Comparison of ENCODE assay signal across 7 mouse cellular contexts in the genomic region with DNA sequence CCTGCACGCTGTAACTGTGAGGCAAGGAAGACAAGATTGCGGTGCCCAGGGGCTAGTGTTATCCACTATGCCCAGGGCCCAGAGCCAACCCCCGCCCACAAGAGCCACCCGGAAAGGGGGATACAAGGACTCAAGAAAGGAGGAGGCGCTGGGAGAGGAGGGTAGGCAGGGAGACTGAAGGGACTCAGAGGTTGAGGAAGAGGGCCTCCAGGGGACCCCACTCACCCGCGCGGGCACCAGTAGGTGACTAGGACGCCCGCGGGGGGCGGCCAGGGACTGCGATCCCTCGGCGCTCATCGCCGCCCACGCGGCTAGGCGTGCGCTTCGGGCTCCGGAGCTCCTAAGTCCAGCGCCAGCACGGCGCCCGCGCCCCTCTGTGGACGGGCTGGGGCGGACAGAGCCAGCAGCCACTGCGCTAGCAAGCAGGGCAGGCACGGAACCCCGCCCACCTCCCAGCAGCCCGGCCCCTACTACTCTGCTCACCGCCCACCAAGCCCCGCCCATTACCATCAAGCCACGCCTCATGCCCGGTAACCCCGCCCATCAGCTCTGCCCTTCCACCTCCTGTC. TPM values are rescaled to one million over a fixed set of nuclear protein-coding genes. Genes with fewer than 3 reads are reported as not detected.
DNase-seq lines count a peak whose midpoint lies in the region; ATAC-seq and TF ChIP-seq lines count a peak whose summit lies in the region.

TSS of gene Sntg2 (minus strand) at position 443 of the 569 bp plus-strand sequence.

- no peak within 1 kb of the TSS for H3K27ac ChIP-seq in forebrain, embryonic 12.5 days
- no peak within 1 kb of the TSS; a peak in 1 of 4 replicates for H3K27ac ChIP-seq in heart, embryonic 14.5 days (replicated peaks in 1 of 2; ENCODE audit: control insufficient read depth in 1 of 2, insufficient read depth in 1 of 2, low read depth in 2 of 2, low read length in 2 of 2)
- no peak within 1 kb of the TSS for H3K27ac ChIP-seq in kidney, embryonic 16.5 days (ENCODE audit: low read length)
- no peak within 1 kb of the TSS for H3K27ac ChIP-seq in limb, embryonic 14.5 days (replicated peaks; ENCODE audit: low read depth, low read length)
- 0 out of 2 replicates have a peak within 1 kb of the TSS, but pooled peaks have one; percentile 10 for H3K27ac ChIP-seq in midbrain, embryonic 16.5 days (ENCODE audit: low read length)
- peak within 1 kb of the TSS; percentile 57; the same call in 1 of the 2 replicates for H3K27ac ChIP-seq in stomach, embryonic 15.5 days

- peak within 1 kb of the TSS; percentile 93 for H3K4me2 ChIP-seq in forebrain, embryonic 12.5 days
- peak within 1 kb of the TSS; percentile 95 for H3K4me2 ChIP-seq in heart, embryonic 14.5 days (ENCODE audit: low read length)
- H3K4me2 ChIP-seq in kidney, embryonic 16.5 days (replicated peaks; ENCODE audit: low read depth, low read length): peak within 1 kb of the TSS; percentile 82
- peak within 1 kb of the TSS; percentile 96 for H3K4me2 ChIP-seq in limb, embryonic 14.5 days (replicated peaks; ENCODE audit: low read depth, low read length, severe bottlenecking)
- peak within 1 kb of the TSS; percentile 96 for H3K4me2 ChIP-seq in midbrain, embryonic 16.5 days (ENCODE audit: low read length)
- peak within 1 kb of the TSS; percentile 95 for H3K4me2 ChIP-seq in stomach, embryonic 15.5 days

- WGBS in forebrain, embryonic 12.5 days: under 1% methylated on average over 37 of the region's 39 CpGs
- WGBS in heart, embryonic 14.5 days: under 1% methylated on average over 33 of the region's 39 CpGs
- WGBS in kidney, embryonic 16.5 days: under 1% methylated on average over 34 of the region's 39 CpGs
- under 1% methylated on average over 34 of the region's 39 CpGs for WGBS in limb, embryonic 14.5 days
- WGBS in midbrain, embryonic 16.5 days: under 1% methylated on average over 37 of the region's 39 CpGs
- under 1% methylated on average over 36 of the region's 39 CpGs for WGBS in stomach, embryonic 15.5 days

- no peak for TF ChIP-seq POLR2A in limb, embryonic 14.5 days (IDR thresholded peaks at IDR 0.05; ENCODE audit: borderline replicate concordance, extremely low read depth, insufficient read depth, insufficient read length)

- H3K4me1 ChIP-seq in forebrain, embryonic 12.5 days: peaks cover 6% of the 10 kb centered on the region
- H3K4me1 ChIP-seq in heart, embryonic 14.5 days (ENCODE audit: control insufficient read depth in 2 of 2, insufficient read depth in 2 of 2, low read length in 2 of 2): peaks cover 2 to 8% of the 10 kb centered on the region in 2 experiments; a peak in 2 of 4 replicates
- 0 out of 2 replicates have a peak, but pooled peaks cover 3% of the 10 kb centered on the region for H3K4me1 ChIP-seq in kidney, embryonic 16.5 days (ENCODE audit: insufficient read depth, low read length)
- H3K4me1 ChIP-seq in limb, embryonic 14.5 days (ENCODE audit: control insufficient read depth, insufficient read depth, low read length): peaks cover 7% of the 10 kb centered on the region
- peaks cover 5% of the 10 kb centered on the region for H3K4me1 ChIP-seq in midbrain, embryonic 16.5 days (ENCODE audit: control insufficient read depth, insufficient read depth, low read length)
- H3K4me1 ChIP-seq in stomach, embryonic 15.5 days: peaks cover 3% of the 10 kb centered on the region; the same call in 1 of the 2 replicates

- no peaks in the 10 kb centered on the region for H3K9me3 ChIP-seq in forebrain, embryonic 12.5 days
- no peaks in the 10 kb centered on the region for H3K9me3 ChIP-seq in heart, embryonic 14.5 days (ENCODE audit: control insufficient read depth, low read length)
- no peaks in the 10 kb centered on the region for H3K9me3 ChIP-seq in kidney, embryonic 16.5 days (ENCODE audit: low read length)
- H3K9me3 ChIP-seq in limb, embryonic 14.5 days (ENCODE audit: control insufficient read depth, low read length): no peaks in the 10 kb centered on the region
- H3K9me3 ChIP-seq in midbrain, embryonic 16.5 days (replicated peaks; ENCODE audit: control insufficient read depth, low read length, poor library complexity, severe bottlenecking): no peaks in the 10 kb centered on the region
- no peaks in the 10 kb centered on the region for H3K9me3 ChIP-seq in stomach, embryonic 15.5 days

- H3K4me3 ChIP-seq in forebrain, embryonic 12.5 days (replicated peaks): peak within 1 kb of the TSS; percentile 54
- peak within 1 kb of the TSS; percentile 48 to 55 for H3K4me3 ChIP-seq in heart, embryonic 14.5 days (ENCODE audit: control insufficient read depth in 1 of 2, insufficient read depth in 1 of 2, low read depth in 1 of 2, low read length in 2 of 2)
- H3K4me3 ChIP-seq in kidney, embryonic 16.5 days (ENCODE audit: low read length): peak within 1 kb of the TSS; percentile 59
- H3K4me3 ChIP-seq in limb, embryonic 14.5 days (replicated peaks; ENCODE audit: low read length): peak within 1 kb of the TSS; percentile 45
- H3K4me3 ChIP-seq in midbrain, embryonic 16.5 days (ENCODE audit: low read depth, low read length): peak within 1 kb of the TSS; percentile 70
- peak within 1 kb of the TSS; percentile 57 for H3K4me3 ChIP-seq in stomach, embryonic 15.5 days (replicated peaks)

- peak within 1 kb of the TSS; percentile 61 for H3K9ac ChIP-seq in forebrain, embryonic 12.5 days
- H3K9ac ChIP-seq in heart, embryonic 14.5 days (ENCODE audit: low read length): peak within 1 kb of the TSS; percentile 67
- H3K9ac ChIP-seq in kidney, embryonic 16.5 days (replicated peaks; ENCODE audit: low read length): peak within 1 kb of the TSS; percentile 66
- H3K9ac ChIP-seq in limb, embryonic 14.5 days (ENCODE audit: low read depth, low read length, severe bottlenecking): peak within 1 kb of the TSS; percentile 56
- peak within 1 kb of the TSS; percentile 86 for H3K9ac ChIP-seq in midbrain, embryonic 16.5 days (ENCODE audit: low read depth, low read length)
- H3K9ac ChIP-seq in stomach, embryonic 15.5 days: peak within 1 kb of the TSS; percentile 49

- H3K27me3 ChIP-seq in forebrain, embryonic 12.5 days: peaks cover 17% of the 10 kb centered on the region
- peaks cover 6% of the 10 kb centered on the region for H3K27me3 ChIP-seq in heart, embryonic 14.5 days (ENCODE audit: control insufficient read depth, insufficient read depth, low read length)
- H3K27me3 ChIP-seq in kidney, embryonic 16.5 days (ENCODE audit: insufficient read depth, low read length): peaks cover 3% of the 10 kb centered on the region; the same call in 1 of the 2 replicates
- peaks cover 9% of the 10 kb centered on the region; the same call in 1 of the 2 replicates for H3K27me3 ChIP-seq in limb, embryonic 14.5 days (ENCODE audit: control insufficient read depth, insufficient read depth, low read length)
- no peaks in the 10 kb centered on the region for H3K27me3 ChIP-seq in midbrain, embryonic 16.5 days (ENCODE audit: control insufficient read depth, insufficient read depth, low read depth, low read length)
- H3K27me3 ChIP-seq in stomach, embryonic 15.5 days (replicated peaks): no peaks in the 10 kb centered on the region

- no peaks in the 10 kb centered on the region for H3K36me3 ChIP-seq in forebrain, embryonic 12.5 days (replicated peaks)
- no peaks in the 10 kb centered on the region for H3K36me3 ChIP-seq in heart, embryonic 14.5 days (ENCODE audit: control insufficient read depth, insufficient read depth, low read length)
- no peaks in the 10 kb centered on the region for H3K36me3 ChIP-seq in kidney, embryonic 16.5 days (ENCODE audit: insufficient read depth, low read length)
- H3K36me3 ChIP-seq in limb, embryonic 14.5 days (ENCODE audit: control insufficient read depth, insufficient read depth, low read length): no peaks in the 10 kb centered on the region
- no peaks in the 10 kb centered on the region for H3K36me3 ChIP-seq in midbrain, embryonic 16.5 days (ENCODE audit: control insufficient read depth, insufficient read depth, low read length)
- H3K36me3 ChIP-seq in stomach, embryonic 15.5 days: no peaks in the 10 kb centered on the region

- peak; percentile 98 for ATAC-seq in forebrain, embryonic 12.5 days (ENCODE audit: low FRiP score)
- ATAC-seq in heart, embryonic 14.5 days (ENCODE audit: insufficient number of reproducible peaks, insufficient read depth, low FRiP score, low read depth): peak; percentile 88
- ATAC-seq in kidney, embryonic 16.5 days (ENCODE audit: low FRiP score, low TSS enrichment): peak; percentile 99
- ATAC-seq in limb, embryonic 14.5 days (ENCODE audit: low FRiP score, low read depth): peak; percentile 86
- ATAC-seq in midbrain, embryonic 16.5 days: peak; percentile 95
- ATAC-seq in stomach, embryonic 15.5 days (ENCODE audit: insufficient read depth, low FRiP score, low read depth): peak; percentile 97

- peak; percentile 10 for DNase-seq in cerebellum, adult 11-12 months
- DNase-seq in limb, embryonic 14.5 days (ENCODE audit: low spot score): peak; percentile 72

RNA-seq across cellular contexts. Expression of gene Sntg2, which starts in this region (rescaled TPM):
- 0.55 and 1.4 TPM in 2 replicates for polyA plus RNA-seq in forebrain, embryonic 12.5 days (2016; fragmentation: Nextera tagmentation; extraction: Ambion mirVana)
- polyA plus RNA-seq in heart, embryonic 14.5 days (2014; fragmentation: Nextera tagmentation; extraction: Ambion mirVana): 4.3 and 5.1 TPM in 2 replicates
- polyA plus RNA-seq in kidney, embryonic 16.5 days (2015; fragmentation: Nextera tagmentation; extraction: Ambion mirVana): 6.0 and 7.8 TPM in 2 replicates
- 0.87 and 1.4 TPM in 2 replicates for polyA plus RNA-seq in limb, embryonic 14.5 days (2012; rRNA removed)
- 1.4 and 1.7 TPM in 2 replicates for polyA plus RNA-seq in limb, embryonic 14.5 days (2014; fragmentation: Nextera tagmentation; extraction: Ambion mirVana)
- 5.1 and 8.2 TPM in 2 replicates for polyA plus RNA-seq in midbrain, embryonic 16.5 days (2015; fragmentation: Nextera tagmentation; extraction: Ambion mirVana)
- 24.9 and 28.0 TPM in 2 replicates for polyA plus RNA-seq in stomach, embryonic 15.5 days (2015; fragmentation: Nextera tagmentation; extraction: Ambion mirVana)

Comparison
In these comparisons a context has a peak if more than half of its experiments do, and no peak if none do; other contexts are left out.
1. H3K27ac ChIP-seq: peak in midbrain, embryonic 16.5 days (single experiment) and stomach, embryonic 15.5 days (single experiment); none in forebrain, embryonic 12.5 days (single experiment), heart, embryonic 14.5 days (0 of 2), kidney, embryonic 16.5 days (single experiment) and limb, embryonic 14.5 days (single experiment).
2. Peak in every context shown above with its lines, with median percentiles within 50 percentile points of each other: ATAC-seq, H3K4me2 ChIP-seq, H3K4me3 ChIP-seq and H3K9ac ChIP-seq.